Mouse (Mus musculus) liver, embryonic 12.5 days (tissue): ENCODE measurements around the gene Tent5a. TPM values are rescaled to one million over a fixed set of nuclear protein-coding genes. Genes with fewer than 3 reads are reported as not detected.

ENCODE experiments used
- ATAC-seq: fragments of 200-750 bp; cut with Nextera tagmentation; 2 replicates; pipeline ENCODE4 v1.8.0; 2017; ENCODE audit warnings: moderate number of reproducible peaks, mild to moderate bottlenecking, moderate library complexity
- H3K27ac ChIP-seq: fragments of 300-500 bp; sonication (generic); 2 replicates; pipeline ENCODE4 v1.5.1; 2016; ENCODE audit warnings: mild to moderate bottlenecking
- H3K27me3 ChIP-seq: fragments of 300-500 bp; sonication (generic); replicated peaks from 2 replicates; pipeline ENCODE4 v1.6.1; 2016; ENCODE audit warnings: mild to moderate bottlenecking, moderate library complexity
- H3K36me3 ChIP-seq: fragments of 300-500 bp; sonication (generic); 2 replicates; pipeline ENCODE4 v1.6.1; 2016; ENCODE audit warnings: mild to moderate bottlenecking, moderate library complexity
- H3K4me1 ChIP-seq: fragments of 300-500 bp; sonication (generic); 2 replicates; pipeline ENCODE4 v1.6.1; 2016
- H3K4me2 ChIP-seq: fragments of 300-500 bp; sonication (generic); 2 replicates; pipeline ENCODE4 v1.6.1; 2016; ENCODE audit warnings: mild to moderate bottlenecking, moderate library complexity
- H3K4me3 ChIP-seq: fragments of 300-500 bp; sonication (generic); 2 replicates; pipeline ENCODE4 v1.5.1; 2016; ENCODE audit warnings: mild to moderate bottlenecking, moderate library complexity
- H3K9ac ChIP-seq: fragments of 300-500 bp; sonication (generic); 2 replicates; pipeline ENCODE4 v1.6.1; 2016; ENCODE audit warnings: mild to moderate bottlenecking, moderate library complexity
- H3K9me3 ChIP-seq: fragments of 300-500 bp; sonication (generic); replicated peaks from 2 replicates; pipeline ENCODE4 v1.6.1; 2016; ENCODE audit warnings: mild to moderate bottlenecking, moderate library complexity
- WGBS: fragments of 180-500 bp; shearing (Covaris S2); methylation state at CpG from one replicate; pipeline ENCODE4 v1.1.7; 2016; ENCODE audit not compliant: insufficient replicate concordance; 5-methylcytosine and 5-hydroxymethylcytosine counted together
- polyA plus RNA-seq: library from polyadenylated mRNA; unstranded; fragments of >200 nt; fragmentation: Nextera tagmentation; extraction: Ambion mirVana; gene quantifications from 2 replicates; pipeline ENCODE4 v1.2.1, GENCODE M21; 2016

Tent5a gene
- 8.8 and 9.2 TPM in 2 replicates for polyA plus RNA-seq

DNA sequence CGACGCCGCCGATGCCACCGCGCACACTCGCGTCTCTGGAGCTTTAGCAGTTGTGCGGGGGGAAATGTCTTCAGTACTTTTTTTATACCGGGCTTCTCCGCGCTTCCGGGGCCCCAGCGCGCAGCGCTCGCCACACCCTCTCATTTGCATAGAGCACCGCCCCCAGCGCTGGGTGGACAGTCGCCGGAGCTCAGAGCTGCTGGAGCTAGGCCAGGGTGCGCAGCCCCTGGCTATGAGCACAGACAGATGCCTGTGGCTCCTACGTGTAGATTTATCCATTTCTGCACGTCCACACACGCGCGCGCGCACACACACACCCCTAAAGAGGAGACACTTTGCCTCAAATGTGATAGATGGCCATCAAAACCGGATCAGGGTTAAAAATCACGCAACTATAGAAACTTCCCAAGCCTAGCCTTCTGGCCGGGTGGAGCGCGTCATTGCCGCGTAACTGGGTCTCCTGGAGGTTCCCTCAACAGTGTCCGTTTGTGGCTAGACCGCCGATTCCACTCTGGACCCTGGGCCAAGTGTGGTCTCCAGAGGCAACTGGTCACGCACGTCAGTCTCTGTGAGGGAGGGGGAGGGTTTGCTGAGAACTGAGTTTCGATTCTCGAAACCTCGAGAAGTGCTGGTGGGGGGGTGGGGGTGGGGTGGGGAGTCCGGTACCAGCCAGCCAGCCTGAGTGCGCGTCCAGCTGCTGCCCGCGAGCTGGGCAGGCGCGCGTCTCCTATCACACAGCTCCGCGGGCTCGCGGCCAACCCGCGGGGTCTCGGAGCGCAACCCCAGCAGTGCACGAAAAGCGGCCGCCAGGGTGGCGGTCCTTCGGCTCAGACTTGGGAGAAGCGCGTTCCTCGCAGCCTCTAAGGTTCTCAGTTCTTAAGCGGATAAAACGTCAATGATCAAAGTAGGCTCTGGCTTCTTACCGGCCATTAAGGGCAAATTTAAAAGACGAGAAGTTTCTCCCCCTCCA, at the start of gene Tent5a:
TSS of gene Tent5a (minus strand) at position 107 of the 970 bp plus-strand sequence.
- no peaks in the 10 kb centered on the region for H3K9me3 ChIP-seq
- H3K4me1 ChIP-seq, result peaks cover 25% of the 10 kb centered on the region
- no peaks in the 10 kb centered on the region for H3K36me3 ChIP-seq
- under 1% methylated on average over 71 of the region's 72 CpGs for WGBS
- peak within 1 kb of the TSS; percentile 60 for H3K9ac ChIP-seq
- peak within 1 kb of the TSS; percentile 80 for H3K4me2 ChIP-seq
- peak; percentile 93 for ATAC-seq
- H3K27ac ChIP-seq, result peak within 1 kb of the TSS; percentile 75
- H3K4me3 ChIP-seq, result peak within 1 kb of the TSS; percentile 72
- H3K27me3 ChIP-seq, result peaks cover 14% of the 10 kb centered on the region

DNA sequence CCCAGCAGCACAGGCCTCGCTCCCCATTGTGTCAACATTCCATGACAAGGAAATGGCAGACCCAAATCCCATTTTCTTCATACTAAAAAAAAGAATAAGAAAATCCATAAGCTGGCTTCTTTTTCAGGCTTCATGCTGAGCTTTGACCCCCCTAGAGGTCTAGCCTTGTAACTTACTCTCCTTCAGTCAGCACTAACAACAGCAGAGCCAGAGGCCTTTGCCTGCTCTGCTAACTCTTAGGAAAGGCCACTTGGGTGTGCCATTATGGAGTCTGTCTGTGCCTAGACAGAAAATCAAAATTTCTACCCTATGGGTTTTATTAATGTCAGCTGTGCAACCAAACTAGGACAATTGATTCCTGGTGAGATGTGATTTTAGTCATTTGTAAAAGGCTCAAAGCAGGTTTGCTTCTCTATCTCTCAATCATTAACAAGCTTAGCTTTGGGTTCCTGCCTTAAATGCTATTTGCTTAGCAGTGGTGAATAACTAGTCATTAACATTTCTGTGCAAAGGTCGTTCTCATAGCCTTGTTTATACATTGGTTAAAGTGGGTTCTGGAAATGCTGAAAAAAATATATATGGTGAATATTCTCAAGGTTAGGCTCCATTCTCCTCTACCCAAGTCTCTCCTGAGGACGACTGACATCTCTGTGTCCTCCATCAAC, 49.6 kb upstream of the Tent5a start:
- Histone ChIP-seq H3K4me1 (no peaks in the 10 kb centered on the region), H3K9me3 (no peaks in the 10 kb centered on the region), H3K27ac (no peak overlapping the region), H3K4me2 (no peak overlapping the region), H3K27me3 (no peaks in the 10 kb centered on the region), H3K9ac (no peak overlapping the region), H3K4me3 (no peak overlapping the region), H3K36me3 (no peaks in the 10 kb centered on the region)
- ATAC-seq, result no peak
- WGBS, result 51% methylated on average over 3 of the region's 3 CpGs

DNA sequence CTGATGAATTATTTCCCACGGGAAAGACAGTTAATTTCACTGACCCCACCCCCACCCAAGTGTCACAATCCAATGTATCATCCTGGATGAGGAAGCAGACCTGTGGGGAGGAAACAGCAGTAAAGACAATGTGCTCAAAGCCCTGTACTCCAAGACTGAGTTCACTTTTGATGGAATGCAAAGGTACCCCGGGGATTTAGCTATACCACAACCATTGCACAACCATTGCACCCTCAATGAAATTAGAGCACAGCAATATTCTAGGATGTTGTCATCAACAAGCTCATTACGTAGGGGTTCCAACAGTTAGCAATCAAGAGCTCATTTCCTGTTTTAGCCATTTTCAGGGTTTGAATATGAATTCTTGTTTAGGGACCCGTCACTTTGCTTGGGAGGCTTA, 48.0 kb upstream of the Tent5a start:
- Histone ChIP-seq H3K36me3 (no peaks in the 10 kb centered on the region), H3K4me2 (no peak overlapping the region), H3K9ac (no peak overlapping the region), H3K27ac (no peak overlapping the region), H3K9me3 (no peaks in the 10 kb centered on the region), H3K4me3 (no peak overlapping the region), H3K4me1 (no peaks in the 10 kb centered on the region), H3K27me3 (no peaks in the 10 kb centered on the region)
- no peak for ATAC-seq
- 50% methylated on average over 4 of the region's 4 CpGs for WGBS

DNA sequence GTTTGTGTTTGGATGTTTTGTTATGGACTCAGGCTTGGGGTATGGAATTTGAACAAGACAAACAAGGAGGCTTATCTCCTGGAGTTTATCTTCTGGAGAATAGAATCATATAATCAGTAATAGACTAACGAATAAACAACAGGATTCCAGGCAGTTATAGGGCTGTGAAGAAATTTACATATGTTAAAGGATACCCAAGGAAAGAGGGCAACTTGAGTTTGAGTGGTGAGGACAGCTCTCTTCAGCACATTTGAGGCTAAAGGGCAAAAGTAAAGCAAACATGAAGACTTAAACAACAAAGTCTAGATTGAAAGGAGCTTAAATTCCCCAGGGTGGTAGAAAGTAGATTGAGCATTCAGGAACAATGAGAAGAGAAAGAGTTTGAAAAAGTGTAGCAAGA, 44.9 kb upstream of the Tent5a start:
- Histone ChIP-seq H3K27me3 (no peaks in the 10 kb centered on the region), H3K4me2 (no peak overlapping the region), H3K36me3 (no peaks in the 10 kb centered on the region), H3K4me1 (no peaks in the 10 kb centered on the region), H3K27ac (no peak overlapping the region), H3K9me3 (no peaks in the 10 kb centered on the region), H3K4me3 (no peak overlapping the region), H3K9ac (no peak overlapping the region)
- no peak for ATAC-seq
- 35% methylated on average over 1 of the region's 1 CpGs for WGBS

DNA sequence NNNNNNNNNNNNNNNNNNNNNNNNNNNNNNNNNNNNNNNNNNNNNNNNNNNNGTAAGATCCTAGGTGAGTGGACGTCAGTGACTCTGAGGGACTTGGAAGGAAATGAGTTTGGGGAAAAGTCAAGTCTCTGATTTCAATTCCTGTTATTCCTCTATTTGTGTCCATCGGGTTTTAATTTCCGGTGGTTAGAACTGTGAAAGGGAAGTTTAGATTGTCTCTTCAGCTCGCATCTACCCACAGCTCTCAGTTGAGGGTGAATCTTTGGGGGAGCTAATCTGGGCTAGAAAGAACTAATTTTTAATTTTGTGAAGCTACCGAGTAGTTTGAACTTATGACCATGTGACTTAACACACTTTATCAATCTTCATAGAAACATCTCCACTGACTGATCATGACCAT, 42.4 kb upstream of the Tent5a start:
- H3K4me3 ChIP-seq, result no peak overlapping the region
- H3K4me2 ChIP-seq, result no peak overlapping the region
- no peak overlapping the region for H3K9ac ChIP-seq
- H3K9me3 ChIP-seq, result no peaks in the 10 kb centered on the region
- H3K27me3 ChIP-seq, result no peaks in the 10 kb centered on the region
- H3K27ac ChIP-seq, result no peak overlapping the region
- 63% methylated on average over 5 of the region's 5 CpGs for WGBS
- no peaks in the 10 kb centered on the region for H3K36me3 ChIP-seq
- no peak for ATAC-seq
- no peaks in the 10 kb centered on the region for H3K4me1 ChIP-seq

DNA sequence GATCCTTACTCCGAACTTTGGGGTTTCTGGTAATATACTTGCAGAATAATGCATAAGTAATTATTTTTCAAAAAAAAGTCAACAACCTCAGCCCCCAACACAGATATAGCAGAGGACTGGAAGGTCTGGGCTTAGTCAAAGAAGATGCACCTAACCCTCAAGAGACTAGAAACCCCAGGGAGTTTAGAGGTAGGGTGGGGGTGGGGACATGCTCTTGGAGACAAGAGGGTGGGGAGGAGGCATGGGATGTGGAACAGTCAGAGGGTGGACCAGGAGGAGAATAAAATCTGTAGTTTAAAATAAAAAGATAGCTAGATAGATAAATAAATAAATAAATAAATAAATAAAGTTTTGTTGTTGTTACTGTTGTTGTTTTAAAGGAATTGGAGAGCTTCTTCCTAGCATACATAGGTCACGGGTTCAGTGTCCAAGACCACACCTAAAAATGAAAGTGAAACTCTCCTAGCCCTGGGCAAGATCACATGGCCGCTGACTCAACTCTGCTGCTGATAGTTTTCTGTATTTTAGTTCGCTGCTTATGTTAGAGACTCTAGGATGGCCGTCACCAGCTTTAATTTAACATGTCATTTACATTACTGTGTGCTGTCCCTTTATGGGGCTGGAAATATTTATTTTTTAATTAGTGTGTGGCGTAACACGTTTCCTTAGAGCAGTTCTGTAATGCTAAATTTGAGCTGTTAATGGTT, 30.2 kb upstream of the Tent5a start:
- 68% methylated on average over 7 of the region's 7 CpGs for WGBS
- H3K36me3 ChIP-seq, result no peaks in the 10 kb centered on the region
- no peak overlapping the region for H3K4me2 ChIP-seq
- H3K9ac ChIP-seq, result no peak overlapping the region
- H3K27ac ChIP-seq, result no peak overlapping the region
- H3K4me3 ChIP-seq, result no peak overlapping the region
- no peak for ATAC-seq
- no peaks in the 10 kb centered on the region for H3K4me1 ChIP-seq
- no peaks in the 10 kb centered on the region for H3K9me3 ChIP-seq
- no peaks in the 10 kb centered on the region for H3K27me3 ChIP-seq

DNA sequence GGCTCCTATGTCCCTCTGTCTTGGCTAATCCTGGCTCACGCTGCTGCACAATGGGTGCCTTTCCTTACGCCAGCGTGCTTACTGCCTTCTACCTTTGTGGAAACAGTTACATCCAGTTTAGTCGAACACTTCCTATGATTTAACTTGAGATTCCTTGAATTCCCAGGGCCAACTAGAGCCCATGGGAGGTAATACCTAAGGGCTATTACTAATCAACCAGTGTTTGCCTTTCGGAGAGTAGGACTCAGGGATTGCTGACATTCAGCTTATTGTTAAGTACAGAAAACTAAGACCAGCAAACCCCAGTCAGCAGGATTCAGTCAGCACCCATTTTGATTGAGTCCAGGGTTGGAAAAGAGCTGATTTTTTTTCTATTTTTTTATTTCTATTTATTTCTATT, 28.4 kb upstream of the Tent5a start:
- no peak for ATAC-seq
- H3K27me3 ChIP-seq, result no peaks in the 10 kb centered on the region
- no peaks in the 10 kb centered on the region for H3K36me3 ChIP-seq
- H3K4me2 ChIP-seq, result no peak overlapping the region
- H3K4me3 ChIP-seq, result no peak overlapping the region
- H3K9me3 ChIP-seq, result no peaks in the 10 kb centered on the region
- H3K9ac ChIP-seq, result no peak overlapping the region
- no peaks in the 10 kb centered on the region for H3K4me1 ChIP-seq
- 76% methylated on average over 5 of the region's 5 CpGs for WGBS
- H3K27ac ChIP-seq, result no peak overlapping the region

DNA sequence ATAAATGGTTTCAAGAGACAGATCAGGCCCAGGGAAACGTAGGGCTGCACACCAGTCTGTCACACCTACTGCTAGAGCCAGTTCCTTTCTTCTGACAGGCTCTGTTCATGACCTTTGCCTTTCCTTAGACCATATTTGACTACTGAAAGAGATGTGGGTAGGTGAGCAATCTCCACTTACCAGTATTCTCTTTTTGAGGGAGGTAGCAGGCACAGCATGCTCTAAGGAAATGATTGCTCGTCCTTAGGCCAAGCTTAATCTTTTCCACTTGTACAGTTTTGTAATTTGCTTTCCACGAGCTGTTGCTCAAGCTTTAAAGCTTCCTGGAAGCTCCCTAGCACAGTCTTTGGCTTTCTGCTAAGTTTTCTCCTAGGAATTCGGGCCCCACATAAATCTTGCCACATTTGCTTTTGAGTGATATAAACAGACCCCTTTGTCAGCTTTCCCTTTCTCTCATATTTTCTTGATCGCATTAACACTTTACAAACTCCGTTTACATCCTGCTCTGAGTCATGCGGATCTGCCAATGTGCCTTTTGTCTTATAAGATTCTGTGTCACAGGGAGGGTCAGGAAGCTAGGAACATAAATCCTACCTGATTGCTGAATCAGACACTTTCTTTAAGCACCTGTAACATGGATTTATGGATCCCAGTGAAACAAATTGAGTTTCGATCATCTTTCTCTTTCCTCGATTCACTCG, 20.8 kb upstream of the Tent5a start:
- no peaks in the 10 kb centered on the region for H3K36me3 ChIP-seq
- H3K9me3 ChIP-seq, result no peaks in the 10 kb centered on the region
- H3K4me3 ChIP-seq, result no peak overlapping the region
- no peak overlapping the region for H3K9ac ChIP-seq
- no peak overlapping the region for H3K4me2 ChIP-seq
- H3K27me3 ChIP-seq, result no peaks in the 10 kb centered on the region
- H3K27ac ChIP-seq, result no peak overlapping the region
- ATAC-seq, result no peak
- WGBS, result 70% methylated on average over 10 of the region's 10 CpGs
- H3K4me1 ChIP-seq, result no peaks in the 10 kb centered on the region

DNA sequence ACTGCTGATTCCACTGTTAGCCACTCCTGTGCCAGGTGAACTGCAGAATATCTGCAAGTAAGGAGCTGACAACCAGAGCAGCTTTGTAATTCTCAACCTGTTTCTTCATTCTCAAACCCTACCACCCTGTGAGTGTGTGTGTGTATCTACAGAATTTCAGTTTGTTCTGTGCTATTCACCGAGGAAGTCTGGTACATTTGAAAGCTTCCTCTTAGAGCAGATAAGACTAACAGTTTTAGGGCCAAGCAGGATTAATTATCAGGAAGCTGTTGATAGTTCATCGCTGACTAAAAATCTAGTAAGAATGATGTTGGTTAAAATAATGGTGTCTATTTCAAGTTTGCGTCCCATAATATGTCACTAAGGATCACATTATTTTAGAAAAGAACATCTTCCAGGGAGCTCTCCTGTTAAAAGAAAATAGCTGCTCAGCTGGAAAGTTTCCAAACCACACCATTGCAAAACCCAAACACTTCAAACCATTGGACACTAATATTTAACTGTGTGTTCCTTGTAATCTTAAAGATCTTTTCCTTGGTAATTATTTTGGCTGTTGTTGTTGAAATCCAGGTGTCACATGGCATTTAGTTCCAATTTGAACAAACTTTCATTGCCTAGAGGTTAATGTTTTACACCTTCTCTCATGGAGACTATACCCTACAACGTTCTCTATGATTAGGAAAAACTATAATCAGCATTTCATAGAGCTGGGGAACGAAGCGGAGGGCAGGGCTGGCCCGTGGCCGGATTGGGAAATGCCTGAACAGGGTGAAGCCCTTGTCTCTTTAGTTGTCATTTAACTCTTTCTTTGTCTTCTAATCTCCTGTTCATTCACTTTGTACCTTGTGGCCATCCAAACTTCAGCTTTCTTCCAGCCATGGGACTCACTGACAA, 16.0 kb upstream of the Tent5a start:
- no peaks in the 10 kb centered on the region for H3K4me1 ChIP-seq
- no peaks in the 10 kb centered on the region for H3K36me3 ChIP-seq
- no peak overlapping the region for H3K27ac ChIP-seq
- 40% methylated on average over 8 of the region's 8 CpGs for WGBS
- ATAC-seq, result no peak
- no peak overlapping the region for H3K4me2 ChIP-seq
- no peaks in the 10 kb centered on the region for H3K9me3 ChIP-seq
- H3K27me3 ChIP-seq, result no peaks in the 10 kb centered on the region
- no peak overlapping the region for H3K4me3 ChIP-seq
- H3K9ac ChIP-seq, result no peak overlapping the region

DNA sequence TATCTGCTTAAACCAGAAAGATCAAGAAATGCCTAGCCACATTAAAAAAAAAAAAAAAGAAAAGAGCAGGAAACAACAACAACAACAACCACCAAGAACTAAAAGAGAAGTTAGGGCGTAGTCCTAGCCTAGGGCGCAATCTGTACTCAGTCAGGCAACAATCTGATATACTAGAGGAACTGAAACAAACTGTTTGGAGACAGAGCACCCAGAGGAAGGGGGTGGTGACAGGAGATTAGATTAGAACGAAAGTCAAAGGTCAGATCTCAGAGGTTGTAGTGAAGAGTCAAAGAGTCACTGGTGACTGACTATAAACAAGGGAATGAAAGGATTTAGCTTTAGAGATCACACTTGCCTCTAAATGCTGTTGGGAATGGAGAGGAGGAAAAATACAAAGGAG, 13.2 kb upstream of the Tent5a start:
- Histone ChIP-seq H3K9me3 (no peaks in the 10 kb centered on the region), H3K4me3 (no peak overlapping the region), H3K36me3 (no peaks in the 10 kb centered on the region), H3K27me3 (no peaks in the 10 kb centered on the region), H3K4me1 (no peaks in the 10 kb centered on the region), H3K27ac (no peak overlapping the region), H3K4me2 (no peak overlapping the region), H3K9ac (no peak overlapping the region)
- WGBS, result 18% methylated on average over 3 of the region's 3 CpGs
- peak; percentile 49; the same call in 1 of the 2 replicates for ATAC-seq

DNA sequence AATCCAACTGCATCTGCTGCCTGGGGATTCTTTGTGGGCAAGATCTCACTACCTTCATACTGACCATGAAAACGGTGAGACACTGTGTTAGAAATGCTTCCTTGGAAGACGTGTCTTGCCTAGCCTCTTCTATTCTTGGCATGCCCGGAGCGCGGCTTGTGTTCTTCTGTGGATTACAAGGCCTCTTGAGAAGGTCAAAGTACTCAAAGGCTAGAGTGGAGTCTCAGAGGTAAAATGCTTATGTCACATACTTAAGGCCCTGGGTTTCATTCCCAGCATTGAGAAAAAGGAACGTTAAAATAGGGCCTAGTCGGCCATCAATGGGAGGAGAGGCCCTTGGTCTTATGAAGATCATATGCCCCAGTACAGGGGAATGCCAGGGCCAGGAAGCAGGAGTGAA, 8.9 kb upstream of the Tent5a start:
- Histone ChIP-seq H3K27me3 (no peaks in the 10 kb centered on the region), H3K4me1 (no peaks in the 10 kb centered on the region), H3K9ac (no peak overlapping the region), H3K36me3 (no peaks in the 10 kb centered on the region), H3K27ac (no peak overlapping the region), H3K9me3 (no peaks in the 10 kb centered on the region), H3K4me2 (no peak overlapping the region), H3K4me3 (no peak overlapping the region)
- no peak for ATAC-seq
- WGBS, result 77% methylated on average over 7 of the region's 7 CpGs
